Mouse (Mus musculus) heart, adult 2 months (tissue): ENCODE results near the gene Slc35e4. TPM values are rescaled to one million over a fixed set of nuclear protein-coding genes. Genes with fewer than 3 reads are reported as not detected.

Experiments
- DNase-seq, 2 experiments: peaks; one replicate each; pipeline ENCODE4 v3.0.0; 2021
- H3K27ac ChIP-seq: fragments of 200-600 bp; 2 replicates; pipeline ENCODE4 v1.8.1; 2022
- H3K27me3 ChIP-seq: fragments of 200-500 bp; 2 replicates; pipeline ENCODE4 v1.6.1; 2012; ENCODE audit warnings: mild to moderate bottlenecking, low read length, inconsistent platforms, mixed read lengths; ENCODE audit not compliant: control insufficient read depth, insufficient read depth
- H3K36me3 ChIP-seq: fragments of 200-500 bp; 2 replicates; pipeline ENCODE4 v1.6.1; 2012; ENCODE audit warnings: low read length, inconsistent platforms; ENCODE audit not compliant: control insufficient read depth, insufficient read depth
- H3K4me1 ChIP-seq: fragments of 200-500 bp; 2 replicates; pipeline ENCODE4 v1.6.1; 2011; ENCODE audit warnings: low read length; ENCODE audit not compliant: control insufficient read depth, insufficient read depth
- H3K4me3 ChIP-seq: fragments of 200-600 bp; 2 replicates; pipeline ENCODE4 v1.8.1; 2022
- H3K79me2 ChIP-seq: fragments of 200-500 bp; replicated peaks from 2 replicates; pipeline ENCODE4 v1.6.1; 2012; ENCODE audit warnings: mild to moderate bottlenecking, inconsistent platforms, low read length, moderate library complexity, mixed read lengths; ENCODE audit not compliant: control insufficient read depth, insufficient read depth
- H3K9ac ChIP-seq: fragments of 200-500 bp; 2 replicates; pipeline ENCODE4 v1.6.1; 2012; ENCODE audit warnings: low read depth, mild to moderate bottlenecking, control low read depth, inconsistent platforms, low read length, mixed read lengths
- CTCF ChIP-seq: fragments of 200-600 bp; IDR thresholded peaks from 2 replicates; pipeline ENCODE4 v1.8.1; 2022; ENCODE audit warnings: antibody characterized with exemption, mild to moderate bottlenecking, moderate library complexity
- EP300 ChIP-seq: fragments of 200-500 bp; IDR thresholded peaks from 2 replicates; pipeline ENCODE4 v1.6.1; 2011; ENCODE audit warnings: low read depth, low read length, control low read depth; ENCODE audit not compliant: insufficient read depth
- POLR2A ChIP-seq: fragments of 200-500 bp; IDR thresholded peaks from 2 replicates; pipeline ENCODE4 v1.6.1; 2011; ENCODE audit warnings: mild to moderate bottlenecking, low read depth, low read length, control low read depth; ENCODE audit not compliant: insufficient read depth
- WGBS: fragments of 180-500 bp; shearing (Covaris S2); methylation state at CpG from one replicate; pipeline ENCODE4 v1.1.7; 2018; 5-methylcytosine and 5-hydroxymethylcytosine counted together
- intact Hi-C: fragments of 180-260 bp; cut with DNase I; formaldehyde crosslinking; loops from one replicate; pipeline ENCODE4 v1.15.1; 2025
- polyA plus RNA-seq: library from polyadenylated mRNA; depleted of rRNA; stranded (reverse); fragments of >200 nt; gene quantifications from 2 replicates; pipeline ENCODE4 v1.2.3, GENCODE M21; 2012
- total RNA-seq, 2 experiments: library from RNA; stranded (reverse); gene quantifications; 2 replicates each; pipeline ENCODE4 v1.2.3; 2021

The Slc35e4 gene
- total and polyA plus RNA-seq, 3 experiments, result 3.9 to 6.9 (median 6.3) TPM

GRCm38 (mm10) chr11:3946386-3946785 is 31.9 kb upstream of the Slc35e4 start:
- WGBS, result 25% methylated on average over 1 of the region's 1 CpGs
- no peak for TF ChIP-seq CTCF
- no peak for TF ChIP-seq EP300
- TF ChIP-seq POLR2A, result no peak

DNA sequence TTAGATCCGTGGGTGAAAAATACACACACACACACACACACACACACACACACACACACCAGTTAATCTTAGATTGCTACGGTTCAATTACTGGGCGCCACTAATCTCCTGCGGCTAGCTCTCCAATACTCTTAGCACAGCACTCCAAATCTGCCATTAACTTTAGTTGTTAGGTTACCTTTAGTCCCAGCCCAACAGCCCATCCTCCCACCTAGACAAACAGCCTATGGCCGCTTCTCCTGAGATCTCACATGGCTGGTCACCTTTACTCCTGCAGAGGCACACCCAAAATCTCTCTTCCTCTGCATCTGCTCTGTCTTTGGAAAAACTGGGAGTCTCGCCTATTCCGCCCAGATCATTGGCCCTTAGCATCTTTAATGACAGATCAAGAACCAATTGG is 26.9 kb upstream of the Slc35e4 start:
- Histone ChIP-seq H3K4me1 (no peaks in the 10 kb centered on the region), H3K27me3 (peaks cover 2% of the 10 kb centered on the region; the same call in 1 of the 2 replicates), H3K4me3 (no peak overlapping the region), H3K79me2 (no peaks in the 10 kb centered on the region), H3K9ac (no peak overlapping the region), H3K27ac (no peak overlapping the region), H3K36me3 (no peaks in the 10 kb centered on the region)
- 80% methylated on average over 7 of the region's 7 CpGs for WGBS
- no peak for DNase-seq
- TF ChIP-seq EP300 (no peak), POLR2A (no peak), CTCF (no peak)
- intact Hi-C loops, result no loop called here

More at GRCm38 (mm10) chr11:3946386-3946785, 31.9 kb upstream of the Slc35e4 start:
- Histone ChIP-seq H3K27ac (no peak overlapping the region), H3K9ac (no peak overlapping the region), H3K79me2 (no peaks in the 10 kb centered on the region), H3K27me3 (no peaks in the 10 kb centered on the region), H3K4me3 (no peak overlapping the region), H3K36me3 (no peaks in the 10 kb centered on the region), H3K4me1 (no peaks in the 10 kb centered on the region)
- no peak for DNase-seq
- intact Hi-C loops, result no loop called here

DNA sequence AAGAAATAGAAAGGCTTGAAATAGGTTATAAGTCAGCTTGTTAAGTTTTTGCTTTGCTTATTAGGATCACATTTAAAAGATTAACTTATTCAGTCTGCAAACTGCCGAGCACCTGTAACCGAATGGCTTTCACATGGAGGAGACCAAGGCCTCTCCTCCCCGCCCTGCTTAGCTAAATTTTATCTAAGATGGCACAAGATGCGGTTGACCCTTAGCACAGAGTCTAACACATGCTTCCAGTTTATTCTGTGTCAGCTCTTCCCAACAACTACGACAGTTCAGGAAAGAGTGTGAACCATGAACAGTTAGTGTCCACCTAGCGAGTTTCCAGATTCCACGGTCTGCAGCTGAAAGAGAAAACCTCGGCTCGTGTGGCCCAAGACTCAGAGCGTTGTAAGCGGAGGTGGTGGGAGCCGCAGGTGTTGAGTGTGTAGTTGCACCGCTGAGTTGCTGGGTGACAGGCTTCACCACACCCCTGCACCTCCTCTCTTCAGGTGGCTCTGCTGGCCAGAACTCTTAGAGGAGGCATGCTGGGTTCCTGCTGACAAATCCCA is 22.9 kb upstream of the Slc35e4 start:
- H3K27ac ChIP-seq, result no peak overlapping the region
- TF ChIP-seq EP300, result no peak
- no peak for TF ChIP-seq POLR2A
- TF ChIP-seq CTCF, result no peak
- no peak for DNase-seq
- 74% methylated on average over 13 of the region's 13 CpGs for WGBS
- H3K79me2 ChIP-seq, result no peaks in the 10 kb centered on the region
- H3K36me3 ChIP-seq, result no peaks in the 10 kb centered on the region
- H3K27me3 ChIP-seq, result peaks cover 2% of the 10 kb centered on the region; the same call in 1 of the 2 replicates
- no peak overlapping the region for H3K4me3 ChIP-seq
- no peak overlapping the region for H3K9ac ChIP-seq
- H3K4me1 ChIP-seq, result no peaks in the 10 kb centered on the region
- intact Hi-C loops, result no loop called here

- Histone ChIP-seq H3K36me3 (no peaks in the 10 kb centered on the region), H3K9ac (no peak overlapping the region), H3K79me2 (no peaks in the 10 kb centered on the region), H3K4me1 (peaks cover under 1% of the 10 kb centered on the region), H3K4me3 (no peak overlapping the region), H3K27me3 (peaks cover 2% of the 10 kb centered on the region; the same call in 1 of the 2 replicates), H3K27ac (no peak overlapping the region)
- no peak for TF ChIP-seq CTCF
- TF ChIP-seq POLR2A, result no peak
- no peak for TF ChIP-seq EP300
- WGBS, result 89% methylated on average over 3 of the region's 3 CpGs
- DNase-seq, result no peak
- intact Hi-C loops, result no loop called here
These were observed 21.9 kb upstream of the Slc35e4 start for GRCm38 (mm10) chr11:3936318-3936717.

DNA sequence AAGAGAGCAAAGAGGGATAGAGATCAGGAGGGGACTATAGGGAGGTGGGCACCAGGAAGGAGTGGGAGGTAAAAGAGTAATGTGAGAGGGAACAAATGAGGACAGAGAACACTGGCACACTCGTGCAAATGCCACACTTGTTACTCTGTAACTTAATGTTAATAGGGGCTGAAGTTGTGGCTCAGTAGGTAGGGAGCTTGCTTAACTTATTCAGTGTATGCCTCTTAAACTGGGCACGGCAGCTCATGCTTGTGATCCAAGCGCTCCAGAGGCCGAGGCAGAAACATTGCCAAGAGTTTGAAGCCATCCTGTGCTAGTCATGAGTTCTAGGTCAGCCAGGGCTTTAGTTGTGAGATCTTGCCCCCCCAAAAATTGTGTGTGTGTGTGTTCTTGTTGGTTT is 20.7 kb upstream of the Slc35e4 start:
- DNase-seq, result no peak
- TF ChIP-seq CTCF (no peak), POLR2A (no peak), EP300 (no peak)
- H3K9ac ChIP-seq, result no peak overlapping the region
- H3K27ac ChIP-seq, result no peak overlapping the region
- H3K36me3 ChIP-seq, result no peaks in the 10 kb centered on the region
- H3K27me3 ChIP-seq, result peaks cover 2% of the 10 kb centered on the region; the same call in 1 of the 2 replicates
- H3K79me2 ChIP-seq, result no peaks in the 10 kb centered on the region
- intact Hi-C loops, result no loop called here
- WGBS, result 68% methylated on average over 4 of the region's 4 CpGs
- H3K4me1 ChIP-seq, result peaks cover 2% of the 10 kb centered on the region
- H3K4me3 ChIP-seq, result no peak overlapping the region

- Histone ChIP-seq H3K4me3 (no peak overlapping the region), H3K9ac (no peak overlapping the region), H3K27ac (no peak overlapping the region), H3K36me3 (no peaks in the 10 kb centered on the region), H3K4me1 (peaks cover 4% of the 10 kb centered on the region), H3K79me2 (no peaks in the 10 kb centered on the region), H3K27me3 (peaks cover 2% of the 10 kb centered on the region; the same call in 1 of the 2 replicates)
- no peak for DNase-seq
- WGBS, result 93% methylated on average over 9 of the region's 9 CpGs
- TF ChIP-seq CTCF, result no peak
- TF ChIP-seq POLR2A, result no peak
- TF ChIP-seq EP300, result no peak
- intact Hi-C loops, result no loop called here
These were observed 19.4 kb upstream of the Slc35e4 start for GRCm38 (mm10) chr11:3933756-3934285.
